In genomic region chr2:141587290-141587689, GRCm38 (mm10) we compare ENCODE assay signal across 11 mouse cellular contexts.
A peak's percentile ranks its signal among the peaks of the same experiment; 100 is the strongest.
DNase-seq lines count a peak whose midpoint lies in the region; ATAC-seq and TF ChIP-seq lines count a peak whose summit lies in the region.
"Had no signal": no experiment of that assay in that cellular context is flagged by ENCODE, and none has a peak within 500 bp of the region (broad histone marks: within the 10 kb centered on the region; RNA-seq: fewer than 3 reads in every experiment).

No protein-coding gene starts in this region.

- DNase-seq in adrenal gland, adult (ENCODE audit: inconsistent age in 2 of 2, low spot score in 1 of 2): peak; percentile 5 to 49
- no peak for DNase-seq in adrenal gland, postnatal 14 days
- DNase-seq in right cerebral cortex, adult 18-20 months: peak; percentile 81
- no peak for DNase-seq in right cerebral cortex, postnatal 10 days (ENCODE audit: low spot score in 2 of 2)
- DNase-seq in left cerebral cortex, adult 18-20 months (ENCODE audit: low spot score in 2 of 2): peak; percentile 42 to 47
- DNase-seq in stomach, postnatal 0 days (ENCODE audit: low spot score): no peak
- no peak for DNase-seq in gastrocnemius, postnatal 36 days

- H3K27ac ChIP-seq in stomach, postnatal 0 days (replicated peaks): no peak overlapping the region
- H3K27ac ChIP-seq in midbrain, embryonic 13.5 days: no peak overlapping the region
- H3K27ac ChIP-seq: forebrain, embryonic 10.5 days; midbrain, embryonic 12.5 days; stomach, embryonic 15.5 days had no signal

- H3K27me3 ChIP-seq in stomach, postnatal 0 days (ENCODE audit: control insufficient read depth, insufficient read depth, low read length): no peaks in the 10 kb centered on the region
- H3K27me3 ChIP-seq in midbrain, embryonic 13.5 days: no peaks in the 10 kb centered on the region
- H3K27me3 ChIP-seq: midbrain, embryonic 12.5 days; stomach, embryonic 15.5 days had no signal

- no peaks in the 10 kb centered on the region for H3K4me1 ChIP-seq in stomach, postnatal 0 days (replicated peaks; ENCODE audit: control insufficient read depth, insufficient read depth)
- peaks cover 9% of the 10 kb centered on the region for H3K4me1 ChIP-seq in midbrain, embryonic 13.5 days (replicated peaks)
- H3K4me1 ChIP-seq: stomach, embryonic 15.5 days had no signal

- no peak overlapping the region for H3K4me2 ChIP-seq in stomach, postnatal 0 days (replicated peaks; ENCODE audit: low read depth)
- no peak overlapping the region for H3K4me2 ChIP-seq in midbrain, embryonic 13.5 days (replicated peaks)
- H3K4me2 ChIP-seq: midbrain, embryonic 12.5 days; stomach, embryonic 15.5 days had no signal

- 60% methylated on average over 2 of the region's 2 CpGs for WGBS in stomach, postnatal 0 days
- 74% methylated on average over 2 of the region's 2 CpGs for WGBS in midbrain, embryonic 13.5 days

- peak; percentile 71; the same call in 1 of the 2 replicates for ATAC-seq in stomach, postnatal 0 days (ENCODE audit: low FRiP score, low TSS enrichment)
- no peak for ATAC-seq in midbrain, embryonic 13.5 days

- TF ChIP-seq EP300 in stomach, postnatal 0 days (optimal IDR thresholded peaks at IDR 0.05): no peak

- H3K9ac ChIP-seq in stomach, postnatal 0 days (ENCODE audit: low read length): no peak overlapping the region
- H3K9ac ChIP-seq in midbrain, embryonic 13.5 days (replicated peaks): no peak overlapping the region
- H3K9ac ChIP-seq: midbrain, embryonic 12.5 days; stomach, embryonic 15.5 days had no signal

- intact Hi-C loops in gastrocnemius, postnatal 36 days (cut with DNase I): no loop called here

- TF ChIP-seq CTCF in stomach, postnatal 0 days (IDR thresholded peaks at IDR 0.05; ENCODE audit: low read depth): no peak

- no peaks in the 10 kb centered on the region for H3K36me3 ChIP-seq in stomach, postnatal 0 days (ENCODE audit: control insufficient read depth, insufficient read depth, low read length)
- H3K36me3 ChIP-seq in midbrain, embryonic 13.5 days: no peaks in the 10 kb centered on the region
- H3K36me3 ChIP-seq: forebrain, embryonic 10.5 days; midbrain, embryonic 12.5 days; stomach, embryonic 15.5 days had no signal

- H3K9me3 ChIP-seq in stomach, postnatal 0 days (ENCODE audit: control insufficient read depth, low read length): no peaks in the 10 kb centered on the region
- no peaks in the 10 kb centered on the region for H3K9me3 ChIP-seq in midbrain, embryonic 13.5 days
- H3K9me3 ChIP-seq: forebrain, embryonic 10.5 days; midbrain, embryonic 12.5 days; stomach, embryonic 15.5 days had no signal

- no peak overlapping the region for H3K4me3 ChIP-seq in stomach, postnatal 0 days (ENCODE audit: low read depth, low read length)
- H3K4me3 ChIP-seq in midbrain, embryonic 13.5 days (replicated peaks): no peak overlapping the region
- H3K4me3 ChIP-seq: forebrain, embryonic 10.5 days; midbrain, embryonic 12.5 days; stomach, embryonic 15.5 days had no signal

Comparison
In these comparisons a context has a peak if more than half of its experiments do, and no peak if none do; other contexts are left out.
1. DNase-seq: peak in adrenal gland, adult (2 of 2), right cerebral cortex, adult 18-20 months (single experiment) and left cerebral cortex, adult 18-20 months (2 of 2); none in adrenal gland, postnatal 14 days (single experiment), right cerebral cortex, postnatal 10 days (0 of 2), stomach, postnatal 0 days (single experiment) and gastrocnemius, postnatal 36 days (0 of 2).